Mouse (Mus musculus): ENCODE data around the gene Chst5.

GRCm38 (mm10) chr8:111890911-111891303 lies 19.3 kb downstream of the Chst5 start:
- no peak for TF ChIP-seq CTCF (IDR thresholded peaks at IDR 0.05; ENCODE audit: control insufficient read depth, insufficient read depth, low read length)
- TF ChIP-seq POLR2A (IDR thresholded peaks at IDR 0.05; ENCODE audit: borderline replicate concordance, control insufficient read depth, low read depth, low read length): no peak
